Mouse (Mus musculus) forebrain, embryonic 14.5 days (tissue): ENCODE results near the gene Zgrf1. TPM values are rescaled to one million over a fixed set of nuclear protein-coding genes. Genes with fewer than 3 reads are reported as not detected.

Experiments
- ATAC-seq: fragments of 200-750 bp; cut with Nextera tagmentation; 2 replicates; pipeline ENCODE4 v1.8.0; 2017; ENCODE audit warnings: mild to moderate bottlenecking, moderate library complexity
- DNase-seq: peaks from one replicate; pipeline ENCODE4 v3.0.0-alpha.2; 2015; ENCODE audit warnings: low spot score
- H3K27ac ChIP-seq: fragments of 300-500 bp; sonication (generic); 2 replicates; pipeline ENCODE4 v1.5.1; 2014; ENCODE audit warnings: low read depth, mild to moderate bottlenecking, control low read depth, low read length, moderate library complexity
- H3K27me3 ChIP-seq: fragments of 300-500 bp; sonication (generic); replicated peaks from 2 replicates; pipeline ENCODE4 v1.6.1; 2014; ENCODE audit warnings: low read length, control low read depth, mixed read lengths; ENCODE audit not compliant: control insufficient read depth, insufficient read depth
- H3K36me3 ChIP-seq: fragments of 300-500 bp; sonication (generic); 2 replicates; pipeline ENCODE4 v1.6.1; 2014; ENCODE audit warnings: low read length, control low read depth; ENCODE audit not compliant: control insufficient read depth, insufficient read depth
- H3K4me1 ChIP-seq: fragments of 300-500 bp; sonication (generic); 2 replicates; pipeline ENCODE4 v1.6.1; 2014; ENCODE audit warnings: antibody characterized with exemption, low read length, control low read depth; ENCODE audit not compliant: control insufficient read depth, insufficient read depth
- H3K4me2 ChIP-seq: fragments of 300-500 bp; sonication (generic); 2 replicates; pipeline ENCODE4 v1.6.1; 2014; ENCODE audit warnings: mild to moderate bottlenecking, control low read depth, low read length
- H3K4me3 ChIP-seq: fragments of 300-500 bp; sonication (generic); 2 replicates; pipeline ENCODE4 v1.5.1; 2014; ENCODE audit warnings: low read depth, low read length, control low read depth
- H3K9ac ChIP-seq: fragments of 300-500 bp; sonication (generic); 2 replicates; pipeline ENCODE4 v1.6.1; 2014; ENCODE audit warnings: mild to moderate bottlenecking, low read length, control low read depth, moderate library complexity
- H3K9me3 ChIP-seq: fragments of 300-500 bp; sonication (generic); replicated peaks from 2 replicates; pipeline ENCODE4 v1.6.1; 2016; ENCODE audit warnings: low read length, control low read depth, mixed read lengths; ENCODE audit not compliant: control insufficient read depth
- WGBS: fragments of 180-500 bp; shearing (Covaris S2); extraction: QIAGEN DNeasy Blood & Tissue Kit; methylation state at CpG from one replicate; pipeline ENCODE4 v1.1.7; 2014; 5-methylcytosine and 5-hydroxymethylcytosine counted together
- polyA plus RNA-seq: library from polyadenylated mRNA; unstranded; fragments of >200 nt; fragmentation: Nextera tagmentation; extraction: Ambion mirVana; gene quantifications from 2 replicates; pipeline ENCODE4 v1.2.1, GENCODE M21; 2014

The Zgrf1 gene
- polyA plus RNA-seq, 1 experiment from 2014 or later, result 4.1 TPM

DNA sequence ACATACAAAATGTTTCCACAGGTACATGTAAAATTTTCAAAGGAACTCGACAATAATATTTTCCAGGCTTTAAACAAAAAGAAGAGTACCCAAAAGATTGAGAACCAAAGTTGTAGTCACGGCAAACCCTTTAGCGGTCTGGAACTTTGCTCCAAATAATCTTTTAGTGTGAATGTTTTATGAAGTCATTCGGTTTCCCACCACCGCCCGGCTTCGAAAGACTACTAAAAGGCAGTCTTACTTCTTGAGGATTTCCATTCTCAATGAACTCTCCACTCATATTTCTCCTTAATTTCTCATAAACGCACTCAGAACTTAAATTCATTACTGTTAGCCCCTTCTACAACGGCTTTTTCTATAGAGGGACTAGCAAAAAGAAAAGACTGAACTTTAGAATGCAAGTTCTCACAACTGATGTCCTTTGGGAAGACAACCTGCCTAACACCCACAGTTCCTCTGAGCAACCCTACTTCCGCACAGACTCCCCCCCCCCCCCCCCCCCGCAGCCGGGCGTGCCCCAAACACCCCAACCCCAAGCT is 786 bp upstream of the Zgrf1 start:
- Histone ChIP-seq H3K4me3 (peak overlapping the region; percentile 63), H3K9ac (peak overlapping the region; percentile 80), H3K9me3 (no peaks in the 10 kb centered on the region), H3K36me3 (0 out of 2 replicates have a peak, but pooled peaks cover 12% of the 10 kb centered on the region), H3K27ac (peak overlapping the region; percentile 90; the same call in 1 of the 2 replicates), H3K27me3 (no peaks in the 10 kb centered on the region), H3K4me2 (peak overlapping the region; percentile 66), H3K4me1 (peaks cover 3% of the 10 kb centered on the region; the same call in 1 of the 2 replicates)
- DNase-seq, result no peak
- 7% methylated on average over 12 of the region's 13 CpGs for WGBS
- no peak for ATAC-seq

DNA sequence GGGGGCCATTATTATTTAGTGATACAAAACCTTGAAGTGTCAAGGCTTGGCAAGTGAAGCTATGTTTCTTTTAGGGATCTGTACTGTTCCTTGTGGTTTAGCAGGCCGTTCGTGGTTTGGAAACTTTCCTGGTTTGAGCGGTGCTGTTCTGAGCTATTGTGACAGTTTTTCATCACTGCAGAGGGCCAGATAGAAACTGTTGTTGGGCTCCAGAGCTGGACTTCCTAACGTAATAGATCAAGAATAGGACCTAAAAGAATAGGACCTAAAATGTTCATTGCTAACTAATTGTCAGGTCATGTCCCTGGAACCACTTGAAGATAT is 393 bp downstream of the Zgrf1 start:
- H3K4me3 ChIP-seq, result peak overlapping the region; percentile 63
- peak overlapping the region; percentile 69 for H3K4me2 ChIP-seq
- no peak overlapping the region for H3K27ac ChIP-seq
- H3K4me1 ChIP-seq, result peaks cover 3% of the 10 kb centered on the region; the same call in 1 of the 2 replicates
- H3K9me3 ChIP-seq, result no peaks in the 10 kb centered on the region
- WGBS, result 0% methylated on average over 4 of the region's 4 CpGs
- ATAC-seq, result 0 out of 2 replicates have a peak, but pooled peaks have one; percentile 1
- H3K36me3 ChIP-seq, result 0 out of 2 replicates have a peak, but pooled peaks cover 12% of the 10 kb centered on the region
- peak overlapping the region; percentile 60 for H3K9ac ChIP-seq
- no peaks in the 10 kb centered on the region for H3K27me3 ChIP-seq
- DNase-seq, result peak; percentile 5

DNA sequence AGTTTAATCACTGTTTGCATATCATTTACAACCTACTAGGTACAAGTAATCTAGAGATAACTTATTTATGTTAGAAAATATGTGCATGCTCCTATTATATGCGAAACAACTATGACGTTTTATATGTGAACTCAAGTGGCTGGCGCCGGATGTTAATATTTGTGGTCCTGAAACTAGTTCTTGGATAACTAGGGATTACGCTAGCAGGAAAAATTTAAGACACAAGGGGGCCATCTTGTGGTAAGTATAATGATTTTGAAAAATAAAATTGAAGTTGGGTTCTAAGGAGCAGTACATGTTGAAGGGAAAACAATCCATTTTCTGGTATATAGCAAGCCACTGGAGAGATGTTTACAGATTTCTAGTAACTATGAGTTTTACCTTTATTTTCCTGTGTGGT is 1.4 kb downstream of the Zgrf1 start:
- Histone ChIP-seq H3K4me3 (no peak overlapping the region), H3K4me1 (peaks cover 3% of the 10 kb centered on the region; the same call in 1 of the 2 replicates), H3K9ac (no peak overlapping the region), H3K9me3 (no peaks in the 10 kb centered on the region), H3K36me3 (0 out of 2 replicates have a peak, but pooled peaks cover 12% of the 10 kb centered on the region), H3K4me2 (peak overlapping the region; percentile 69; the same call in 1 of the 2 replicates), H3K27me3 (no peaks in the 10 kb centered on the region), H3K27ac (no peak overlapping the region)
- ATAC-seq (no peak), DNase-seq (peak; percentile 60)
- WGBS, result 59% methylated on average over 5 of the region's 5 CpGs

DNA sequence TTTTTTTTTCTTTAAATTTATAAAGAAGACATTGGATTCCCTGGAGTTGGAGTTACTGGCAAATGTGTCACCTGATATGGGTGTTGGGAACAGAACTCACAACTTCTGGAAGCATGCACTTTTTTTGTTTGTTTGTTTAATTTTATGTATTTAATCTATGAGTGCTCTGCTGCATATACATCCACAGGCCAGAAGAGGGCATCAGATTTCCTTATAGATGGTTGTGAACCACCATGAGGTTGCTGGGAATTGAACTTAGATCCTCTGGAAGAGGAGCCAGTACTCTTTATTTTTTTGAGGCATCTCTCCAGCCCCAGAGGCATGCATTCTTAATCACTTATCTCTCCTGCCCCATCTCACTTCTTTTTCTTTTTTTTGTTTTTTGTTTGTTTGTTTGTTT is 4.9 kb downstream of the Zgrf1 start:
- H3K9ac ChIP-seq, result no peak overlapping the region
- ATAC-seq, result no peak
- no peak overlapping the region for H3K27ac ChIP-seq
- H3K9me3 ChIP-seq, result no peaks in the 10 kb centered on the region
- no peaks in the 10 kb centered on the region for H3K27me3 ChIP-seq
- H3K4me1 ChIP-seq, result peaks cover 3% of the 10 kb centered on the region; the same call in 1 of the 2 replicates
- H3K4me2 ChIP-seq, result no peak overlapping the region
- no peak for DNase-seq
- H3K4me3 ChIP-seq, result no peak overlapping the region
- peaks cover 33% of the 10 kb centered on the region for H3K36me3 ChIP-seq

DNA sequence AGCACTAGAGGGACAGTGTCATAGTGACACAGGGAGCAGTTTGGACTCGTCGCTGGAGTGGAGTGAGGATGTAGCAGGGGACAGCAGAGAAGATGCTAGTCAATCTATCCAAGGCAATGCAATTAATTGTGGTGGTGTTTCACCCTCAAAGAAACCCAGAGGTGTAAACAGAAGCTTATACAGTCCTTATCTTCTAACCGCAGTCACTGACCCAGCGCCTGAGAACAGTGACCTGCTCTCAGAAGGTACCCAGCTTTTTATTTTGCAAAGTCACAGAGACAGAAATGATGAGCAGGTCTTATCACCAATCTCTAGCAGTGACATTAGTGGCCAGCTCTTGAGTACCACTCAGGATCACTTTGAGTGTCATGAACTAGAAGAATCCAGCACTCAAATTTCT is 9.7 kb downstream of the Zgrf1 start:
- no peaks in the 10 kb centered on the region for H3K9me3 ChIP-seq
- H3K9ac ChIP-seq, result no peak overlapping the region
- H3K27ac ChIP-seq, result no peak overlapping the region
- ATAC-seq (no peak), DNase-seq (no peak)
- 97% methylated on average over 4 of the region's 4 CpGs for WGBS
- no peaks in the 10 kb centered on the region for H3K4me1 ChIP-seq
- peaks cover 38% of the 10 kb centered on the region for H3K36me3 ChIP-seq
- H3K27me3 ChIP-seq, result no peaks in the 10 kb centered on the region
- H3K4me3 ChIP-seq, result no peak overlapping the region
- no peak overlapping the region for H3K4me2 ChIP-seq

DNA sequence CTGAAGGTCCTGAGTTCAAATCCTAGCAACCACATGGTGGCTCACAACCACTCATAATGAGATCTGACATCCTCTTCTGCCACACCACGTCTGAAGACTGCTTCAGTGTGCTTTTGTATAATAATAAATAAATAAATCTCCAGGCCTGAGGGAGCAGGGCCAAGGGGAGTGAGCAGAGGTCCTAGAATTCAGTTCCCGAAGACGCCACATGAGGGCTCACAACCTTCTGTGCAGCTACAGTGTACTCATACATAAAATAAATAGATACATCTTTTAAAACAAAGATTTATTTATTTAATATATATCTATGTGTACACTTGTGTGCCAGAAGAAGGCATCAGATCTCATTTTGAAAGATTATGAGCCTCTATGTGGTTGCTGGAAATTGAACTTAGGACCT is 11.8 kb downstream of the Zgrf1 start:
- no peaks in the 10 kb centered on the region for H3K27me3 ChIP-seq
- H3K36me3 ChIP-seq, result peaks cover 44% of the 10 kb centered on the region
- no peak overlapping the region for H3K4me3 ChIP-seq
- DNase-seq (no peak), ATAC-seq (no peak)
- H3K4me1 ChIP-seq, result no peaks in the 10 kb centered on the region
- no peak overlapping the region for H3K27ac ChIP-seq
- no peak overlapping the region for H3K4me2 ChIP-seq
- no peak overlapping the region for H3K9ac ChIP-seq
- no peaks in the 10 kb centered on the region for H3K9me3 ChIP-seq
- WGBS, result 78% methylated on average over 3 of the region's 3 CpGs

DNA sequence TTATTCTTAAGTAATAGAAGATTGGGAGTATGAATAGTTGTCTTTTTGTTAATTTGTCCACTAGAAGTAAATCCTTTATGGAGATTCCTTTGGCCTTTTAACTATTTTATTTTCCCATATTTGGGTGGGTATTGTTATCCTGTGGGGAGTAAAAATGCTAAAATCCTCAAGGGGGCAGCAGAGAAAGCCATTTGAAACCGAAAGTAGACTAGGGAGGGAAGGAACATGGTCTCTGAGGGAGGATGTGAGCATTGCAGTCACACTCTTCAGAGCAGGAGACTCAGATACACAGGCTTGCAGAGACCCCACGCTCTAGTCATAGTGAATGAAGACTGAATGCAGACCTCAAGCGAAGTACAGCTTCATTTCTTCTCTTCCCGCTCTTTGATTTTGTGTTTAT is 19.3 kb downstream of the Zgrf1 start:
- H3K36me3 ChIP-seq, result peaks cover 25% of the 10 kb centered on the region
- ATAC-seq, result peak; percentile 85
- 55% methylated on average over 4 of the region's 4 CpGs for WGBS

DNA sequence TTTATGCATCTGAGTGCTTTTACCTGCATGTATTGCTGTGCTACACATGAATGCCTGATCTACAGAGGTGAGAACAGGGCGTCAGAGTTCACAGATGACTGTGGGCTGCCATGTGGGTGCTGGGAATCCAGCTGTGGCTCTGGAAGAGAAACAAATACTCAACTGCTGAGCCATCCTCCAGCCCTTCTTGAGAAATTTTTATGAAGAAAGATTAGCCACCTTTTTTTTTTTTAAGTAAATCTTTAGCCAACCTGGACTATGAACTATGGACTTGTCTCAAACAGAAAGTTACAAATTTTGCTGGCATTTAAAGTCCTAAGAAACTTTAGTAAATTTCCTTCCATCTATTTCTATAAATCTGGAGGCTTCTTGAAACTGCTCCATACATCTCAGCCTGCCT is 43.8 kb downstream of the Zgrf1 start:
- H3K4me1 ChIP-seq, result no peaks in the 10 kb centered on the region
- no peaks in the 10 kb centered on the region for H3K9me3 ChIP-seq
- no peak overlapping the region for H3K9ac ChIP-seq
- no peak overlapping the region for H3K27ac ChIP-seq
- WGBS, result 80% methylated on average over 1 of the region's 1 CpGs
- no peaks in the 10 kb centered on the region for H3K27me3 ChIP-seq
- H3K4me2 ChIP-seq, result no peak overlapping the region
- DNase-seq, result no peak
- ATAC-seq, result no peak
- H3K4me3 ChIP-seq, result no peak overlapping the region
- H3K36me3 ChIP-seq, result peaks cover 21% of the 10 kb centered on the region

More for the DNA sequence above, 19.3 kb downstream of the Zgrf1 start:
- peak; percentile 83 for DNase-seq
- Histone ChIP-seq H3K4me2 (no peak overlapping the region), H3K4me3 (no peak overlapping the region), H3K4me1 (no peaks in the 10 kb centered on the region), H3K27ac (no peak overlapping the region), H3K9me3 (no peaks in the 10 kb centered on the region), H3K9ac (no peak overlapping the region), H3K27me3 (no peaks in the 10 kb centered on the region)

DNA sequence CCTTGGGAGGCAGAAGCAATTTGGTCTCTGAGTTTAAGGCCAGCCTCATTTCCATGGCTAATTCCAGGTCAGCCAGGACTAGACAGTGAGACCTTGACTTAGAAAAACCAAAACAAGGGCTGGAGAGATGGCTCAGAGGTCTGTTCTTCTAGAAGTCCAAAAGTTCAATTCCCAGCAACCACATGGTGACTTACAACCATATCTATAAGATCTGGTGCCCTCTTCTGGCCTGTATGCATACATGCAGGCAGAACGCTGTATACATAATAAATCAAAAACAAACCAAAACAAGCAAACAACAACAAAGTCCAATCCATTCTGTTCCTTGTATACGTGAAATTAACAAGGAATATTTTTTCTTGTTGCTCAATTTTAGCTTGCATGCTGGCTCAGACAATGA is 54.8 kb downstream of the Zgrf1 start:
- 91% methylated on average over 2 of the region's 2 CpGs for WGBS
- DNase-seq (peak; percentile 5), ATAC-seq (no peak)
- no peak overlapping the region for H3K9ac ChIP-seq
- H3K27ac ChIP-seq, result no peak overlapping the region
- no peak overlapping the region for H3K4me2 ChIP-seq
- no peak overlapping the region for H3K4me3 ChIP-seq
- H3K4me1 ChIP-seq, result no peaks in the 10 kb centered on the region
- peaks cover 8% of the 10 kb centered on the region; the same call in 1 of the 2 replicates for H3K36me3 ChIP-seq
- H3K27me3 ChIP-seq, result no peaks in the 10 kb centered on the region
- no peaks in the 10 kb centered on the region for H3K9me3 ChIP-seq
